Mouse (Mus musculus) urinary bladder, postnatal 14 days (tissue): ENCODE measurements around the gene Spata16.
A peak's percentile ranks its signal among the peaks of the same experiment; 100 is the strongest.

ENCODE experiments used
- DNase-seq: peaks from one replicate; pipeline ENCODE4 v3.0.0; 2021; ENCODE audit warnings: low spot score

The Spata16 gene

GRCm38 (mm10) chr3:26832954-26833353 is 195.5 kb downstream of the Spata16 start:
- DNase-seq, result no peak

GRCm38 (mm10) chr3:26834178-26835050 is 197.0 kb downstream of the Spata16 start:
- peak; percentile 3 for DNase-seq

- no peak for DNase-seq
Observed at GRCm38 (mm10) chr3:26835051-26835755, 197.8 kb downstream of the Spata16 start.

- no peak for DNase-seq
Observed at GRCm38 (mm10) chr3:26845041-26845440, 207.6 kb downstream of the Spata16 start.

- no peak for DNase-seq
Observed at GRCm38 (mm10) chr3:26847935-26848334, 210.5 kb downstream of the Spata16 start.

- DNase-seq, result no peak
Observed at GRCm38 (mm10) chr3:26850207-26850606, 212.8 kb downstream of the Spata16 start.

- DNase-seq, result no peak
Observed at GRCm38 (mm10) chr3:26850691-26851563, 213.5 kb downstream of the Spata16 start.

- DNase-seq, result no peak
Observed at GRCm38 (mm10) chr3:26853557-26853956, 216.1 kb downstream of the Spata16 start.

- DNase-seq, result no peak
Observed at GRCm38 (mm10) chr3:26874706-26875105, 237.3 kb downstream of the Spata16 start.

GRCm38 (mm10) chr3:26877291-26877690 is 239.9 kb downstream of the Spata16 start:
- no peak for DNase-seq

GRCm38 (mm10) chr3:26916607-26917006 is 279.2 kb downstream of the Spata16 start:
- no peak for DNase-seq

- DNase-seq, result no peak
Observed at GRCm38 (mm10) chr3:26920986-26921385, 283.6 kb downstream of the Spata16 start.

GRCm38 (mm10) chr3:26921576-26921975 is 284.2 kb downstream of the Spata16 start:
- no peak for DNase-seq

GRCm38 (mm10) chr3:26923391-26923790 is 286.0 kb downstream of the Spata16 start:
- no peak for DNase-seq

- no peak for DNase-seq
Observed at GRCm38 (mm10) chr3:26924212-26924611, 286.8 kb downstream of the Spata16 start.

- DNase-seq, result no peak
Observed at GRCm38 (mm10) chr3:26933079-26933478, 295.7 kb downstream of the Spata16 start.

GRCm38 (mm10) chr3:26936897-26937590 is 299.6 kb downstream of the Spata16 start:
- no peak for DNase-seq

- DNase-seq, result no peak
Observed at GRCm38 (mm10) chr3:26966776-26967175, 329.4 kb downstream of the Spata16 start.

GRCm38 (mm10) chr3:26968852-26969513 is 331.6 kb downstream of the Spata16 start:
- DNase-seq, result peak; percentile 7

GRCm38 (mm10) chr3:26970529-26970928 is 333.1 kb downstream of the Spata16 start:
- DNase-seq, result no peak

GRCm38 (mm10) chr3:26971276-26971675 is 333.9 kb downstream of the Spata16 start:
- no peak for DNase-seq
